Mouse (Mus musculus) intestine, embryonic 14.5 days (tissue): ENCODE results near the gene Ino80d. TPM values are rescaled to one million over a fixed set of nuclear protein-coding genes. Genes with fewer than 3 reads are reported as not detected.

Experiments used
- ATAC-seq: fragments of 200-750 bp; cut with Nextera tagmentation; replicated peaks from 2 replicates; pipeline ENCODE4 v1.8.0; 2017; ENCODE audit warnings: low read depth, moderate number of reproducible peaks, moderate TSS enrichment, moderate library complexity; ENCODE audit not compliant: low FRiP score, low TSS enrichment
- DNase-seq: peaks from one replicate; pipeline ENCODE4 v3.0.0-alpha.2; 2018; ENCODE audit warnings: low spot score
- H3K27ac ChIP-seq: fragments of 300-500 bp; sonication (generic); 2 replicates; pipeline ENCODE4 v1.5.1; 2014; ENCODE audit warnings: low read depth, mild to moderate bottlenecking, control low read depth
- H3K27me3 ChIP-seq: fragments of 300-500 bp; sonication (generic); replicated peaks from 2 replicates; pipeline ENCODE4 v1.6.1; 2014; ENCODE audit warnings: low read length, control low read depth; ENCODE audit not compliant: control insufficient read depth, insufficient read depth
- H3K36me3 ChIP-seq: fragments of 300-500 bp; sonication (generic); 2 replicates; pipeline ENCODE4 v1.6.1; 2014; ENCODE audit warnings: low read length, control low read depth; ENCODE audit not compliant: control insufficient read depth, insufficient read depth
- H3K4me1 ChIP-seq: fragments of 300-500 bp; sonication (generic); replicated peaks from 2 replicates; pipeline ENCODE4 v1.6.1; 2014; ENCODE audit warnings: low read length, control low read depth, mixed read lengths; ENCODE audit not compliant: control insufficient read depth, insufficient read depth
- H3K4me2 ChIP-seq: fragments of 300-500 bp; sonication (generic); 2 replicates; pipeline ENCODE4 v1.6.1; 2014; ENCODE audit warnings: low read length
- H3K4me3 ChIP-seq: fragments of 300-500 bp; sonication (generic); 2 replicates; pipeline ENCODE4 v1.5.1; 2014; ENCODE audit warnings: low read depth, low read length, control low read depth, mixed read lengths
- H3K9ac ChIP-seq: fragments of 300-500 bp; sonication (generic); 2 replicates; pipeline ENCODE4 v1.6.1; 2014; ENCODE audit warnings: mild to moderate bottlenecking, low read length
- H3K9me3 ChIP-seq: fragments of 300-500 bp; sonication (generic); 2 replicates; pipeline ENCODE4 v1.6.1; 2016; ENCODE audit warnings: low read length, control low read depth; ENCODE audit not compliant: control insufficient read depth
- WGBS: fragments of 180-500 bp; shearing (Covaris S2); extraction: QIAGEN DNeasy Blood & Tissue Kit; methylation state at CpG from one replicate; pipeline ENCODE4 v1.1.7; 2014; 5-methylcytosine and 5-hydroxymethylcytosine counted together
- polyA plus RNA-seq: library from polyadenylated mRNA; unstranded; fragments of >200 nt; fragmentation: Nextera tagmentation; extraction: Ambion mirVana; gene quantifications from 2 replicates; pipeline ENCODE4 v1.2.1, GENCODE M21; 2014

The Ino80d gene
- polyA plus RNA-seq, 1 experiment from 2014 or later = 16.1 TPM

- Histone ChIP-seq H3K4me1 (no peaks in the 10 kb centered on the region), H3K9me3 (0 out of 2 replicates have a peak, but pooled peaks cover 4% of the 10 kb centered on the region), H3K27me3 (no peaks in the 10 kb centered on the region), H3K4me3 (no peak overlapping the region), H3K27ac (no peak overlapping the region), H3K36me3 (no peaks in the 10 kb centered on the region), H3K4me2 (no peak overlapping the region), H3K9ac (no peak overlapping the region)
- ATAC-seq (no peak), DNase-seq (peak; percentile 33)
- WGBS = 42% methylated on average over 1 of the region's 1 CpGs
Measured at GRCm38 (mm10) chr1:62993348-62993747, 121.1 kb downstream of the Ino80d start.

- WGBS = 47% methylated on average over 5 of the region's 5 CpGs
- ATAC-seq (no peak), DNase-seq (peak; percentile 51)
- Histone ChIP-seq H3K27me3 (no peaks in the 10 kb centered on the region), H3K4me1 (no peaks in the 10 kb centered on the region), H3K9ac (no peak overlapping the region), H3K4me3 (no peak overlapping the region), H3K4me2 (no peak overlapping the region), H3K36me3 (no peaks in the 10 kb centered on the region), H3K27ac (no peak overlapping the region), H3K9me3 (0 out of 2 replicates have a peak, but pooled peaks cover 4% of the 10 kb centered on the region)
Measured at GRCm38 (mm10) chr1:62992648-62993047, 121.8 kb downstream of the Ino80d start.

- H3K27me3 ChIP-seq = no peaks in the 10 kb centered on the region
- no peak overlapping the region for H3K4me3 ChIP-seq
- no peak for ATAC-seq
- H3K9ac ChIP-seq = no peak overlapping the region
- H3K4me1 ChIP-seq = no peaks in the 10 kb centered on the region
- 0 out of 2 replicates have a peak, but pooled peaks cover 4% of the 10 kb centered on the region for H3K9me3 ChIP-seq
- WGBS = 80% methylated on average over 10 of the region's 10 CpGs
- H3K27ac ChIP-seq = no peak overlapping the region
- peak; percentile 44 for DNase-seq
- no peaks in the 10 kb centered on the region for H3K36me3 ChIP-seq
- no peak overlapping the region for H3K4me2 ChIP-seq
Measured at GRCm38 (mm10) chr1:62991021-62991420, 123.4 kb downstream of the Ino80d start.

- Histone ChIP-seq H3K9ac (no peak overlapping the region), H3K4me1 (no peaks in the 10 kb centered on the region), H3K27ac (no peak overlapping the region), H3K36me3 (no peaks in the 10 kb centered on the region), H3K27me3 (no peaks in the 10 kb centered on the region), H3K4me2 (no peak overlapping the region), H3K9me3 (no peaks in the 10 kb centered on the region), H3K4me3 (no peak overlapping the region)
- peak; percentile 28 for DNase-seq
- WGBS = 66% methylated on average over 2 of the region's 2 CpGs
- ATAC-seq = no peak
Measured at GRCm38 (mm10) chr1:62987561-62987960, 126.9 kb downstream of the Ino80d start.

- Histone ChIP-seq H3K27me3 (no peaks in the 10 kb centered on the region), H3K4me2 (peak overlapping the region; percentile 39), H3K4me3 (0 out of 2 replicates have a peak overlapping the region, but pooled peaks have one; percentile 10), H3K36me3 (no peaks in the 10 kb centered on the region), H3K9ac (no peak overlapping the region), H3K4me1 (no peaks in the 10 kb centered on the region), H3K9me3 (no peaks in the 10 kb centered on the region), H3K27ac (no peak overlapping the region)
- ATAC-seq (no peak), DNase-seq (peak; percentile 68)
- WGBS = 19% methylated on average over 7 of the region's 7 CpGs
Measured at GRCm38 (mm10) chr1:62986267-62986666, 128.2 kb downstream of the Ino80d start.

GRCm38 (mm10) chr1:62984566-62984965 lies 129.9 kb downstream of the Ino80d start:
- H3K36me3 ChIP-seq = no peaks in the 10 kb centered on the region
- no peak for ATAC-seq
- peak; percentile 60 for DNase-seq
- H3K9me3 ChIP-seq = no peaks in the 10 kb centered on the region
- 42% methylated on average over 11 of the region's 11 CpGs for whole genome bisulfite sequencing
- peak overlapping the region; percentile 30 for H3K4me2 ChIP-seq
- no peak overlapping the region for H3K4me3 ChIP-seq
- no peak overlapping the region for H3K9ac ChIP-seq
- H3K27ac ChIP-seq = no peak overlapping the region
- H3K4me1 ChIP-seq = no peaks in the 10 kb centered on the region
- H3K27me3 ChIP-seq = no peaks in the 10 kb centered on the region

- DNase-seq (peak; percentile 47), ATAC-seq (no peak)
- no peak overlapping the region for H3K4me3 ChIP-seq
- H3K9ac ChIP-seq = no peak overlapping the region
- no peak overlapping the region for H3K27ac ChIP-seq
- no peak overlapping the region for H3K4me2 ChIP-seq
- no peaks in the 10 kb centered on the region for H3K36me3 ChIP-seq
- no peaks in the 10 kb centered on the region for H3K9me3 ChIP-seq
- WGBS = 63% methylated on average over 3 of the region's 3 CpGs
- H3K4me1 ChIP-seq = no peaks in the 10 kb centered on the region
- no peaks in the 10 kb centered on the region for H3K27me3 ChIP-seq
Measured at GRCm38 (mm10) chr1:62976742-62977141, 137.7 kb downstream of the Ino80d start.

- H3K36me3 ChIP-seq = no peaks in the 10 kb centered on the region
- no peak overlapping the region for H3K27ac ChIP-seq
- H3K9me3 ChIP-seq = no peaks in the 10 kb centered on the region
- no peak overlapping the region for H3K9ac ChIP-seq
- DNase-seq (no peak), ATAC-seq (no peak)
- H3K4me1 ChIP-seq = no peaks in the 10 kb centered on the region
- 0 out of 2 replicates have a peak, but pooled peaks cover 3% of the 10 kb centered on the region for H3K27me3 ChIP-seq
- no peak overlapping the region for H3K4me2 ChIP-seq
- no peak overlapping the region for H3K4me3 ChIP-seq
- 25% methylated on average over 5 of the region's 5 CpGs for WGBS
Measured at GRCm38 (mm10) chr1:62966885-62967284, 147.6 kb downstream of the Ino80d start.

- WGBS = 22% methylated on average over 6 of the region's 6 CpGs
- Histone ChIP-seq H3K9me3 (no peaks in the 10 kb centered on the region), H3K4me1 (no peaks in the 10 kb centered on the region), H3K27me3 (0 out of 2 replicates have a peak, but pooled peaks cover 3% of the 10 kb centered on the region), H3K27ac (no peak overlapping the region), H3K9ac (no peak overlapping the region), H3K4me3 (no peak overlapping the region), H3K4me2 (no peak overlapping the region), H3K36me3 (no peaks in the 10 kb centered on the region)
- ATAC-seq (peak; percentile 68; the same call in 1 of the 2 replicates), DNase-seq (peak; percentile 83)
Measured at GRCm38 (mm10) chr1:62964291-62964690, 150.2 kb downstream of the Ino80d start.
